23 mouse cellular contexts compared by ENCODE assay signal in genomic region chr19:32680894-32681293, GRCm38 (mm10). TPM values are rescaled to one million over a fixed set of nuclear protein-coding genes. Genes with fewer than 3 reads are reported as not detected.
DNase-seq lines count a peak whose midpoint lies in the region; ATAC-seq lines count a peak whose summit lies in the region.
"Had no signal": no experiment of that assay in that cellular context is flagged by ENCODE, and none has a peak within 500 bp of the region (broad histone marks: within the 10 kb centered on the region; RNA-seq: fewer than 3 reads in every experiment).

No protein-coding gene starts in this region.

- H3K27me3 ChIP-seq in liver, embryonic 16.5 days (ENCODE audit: control insufficient read depth, insufficient read depth, low read depth, low read length) = no peaks in the 10 kb centered on the region
- no peaks in the 10 kb centered on the region for H3K27me3 ChIP-seq in liver, embryonic 11.5 days (replicated peaks; ENCODE audit: control insufficient read depth, insufficient read depth, low read length)
- H3K27me3 ChIP-seq: hindbrain, embryonic 13.5 days; kidney, embryonic 15.5 days; limb, embryonic 13.5 days; midbrain, embryonic 12.5 days had no signal

- peaks cover 8% of the 10 kb centered on the region for H3K36me3 ChIP-seq in liver, embryonic 16.5 days (ENCODE audit: control insufficient read depth, insufficient read depth)
- peaks cover 16% of the 10 kb centered on the region; the same call in 1 of the 2 replicates for H3K36me3 ChIP-seq in liver, embryonic 11.5 days (ENCODE audit: control insufficient read depth, insufficient read depth, low read length)

- no peak for DNase-seq in liver, embryonic 11.5 days (ENCODE audit: low spot score)
- DNase-seq in A20 (ENCODE audit: low read depth, low spot score) = peak; percentile 35
- peak; percentile 46 for DNase-seq in CD4-positive, CD25-positive, alpha-beta regulatory T cell, adult 2 months (ENCODE audit: low read depth, low spot score)
- DNase-seq in layer of hippocampus, adult 18-20 months (ENCODE audit: low spot score in 2 of 2) = no peak
- no peak for DNase-seq in layer of hippocampus, adult 9-10 months (ENCODE audit: low spot score)
- no peak for DNase-seq in embryo, embryonic 10 days (ENCODE audit: low spot score)
- DNase-seq: adrenal gland, adult 8-10 months; cerebellum, adult 2 months; cerebellum, postnatal 36 days; gastrocnemius, postnatal 25 days; heart, postnatal 14 days; layer of hippocampus, postnatal 36 days; lung, embryonic 14.5 days; lung, postnatal 4 days had no signal

- no peak overlapping the region for H3K4me3 ChIP-seq in liver, embryonic 16.5 days (ENCODE audit: low read depth, low read length)
- H3K4me3 ChIP-seq in liver, embryonic 11.5 days (ENCODE audit: low read depth, low read length) = no peak overlapping the region
- H3K4me3 ChIP-seq: heart, embryonic 10.5 days; hindbrain, embryonic 13.5 days; kidney, embryonic 15.5 days; limb, embryonic 13.5 days; midbrain, embryonic 12.5 days had no signal

- H3K27ac ChIP-seq in liver, embryonic 16.5 days (ENCODE audit: low read length) = no peak overlapping the region
- no peak overlapping the region for H3K27ac ChIP-seq in liver, embryonic 11.5 days (ENCODE audit: low read depth, low read length)
- H3K27ac ChIP-seq: heart, embryonic 10.5 days; hindbrain, embryonic 13.5 days; kidney, embryonic 15.5 days; limb, embryonic 13.5 days; midbrain, embryonic 12.5 days had no signal

- H3K4me2 ChIP-seq in liver, embryonic 16.5 days (ENCODE audit: low read depth, low read length) = peak overlapping the region; percentile 25; the same call in 1 of the 2 replicates
- H3K4me2 ChIP-seq in liver, embryonic 11.5 days = no peak overlapping the region
- H3K4me2 ChIP-seq: hindbrain, embryonic 13.5 days; kidney, embryonic 15.5 days; limb, embryonic 13.5 days; lung, embryonic 14.5 days; midbrain, embryonic 12.5 days had no signal

- no peaks in the 10 kb centered on the region for H3K4me1 ChIP-seq in liver, embryonic 16.5 days (ENCODE audit: control insufficient read depth, low read depth, low read length)
- no peaks in the 10 kb centered on the region; the same call in 1 of the 2 replicates for H3K4me1 ChIP-seq in liver, embryonic 11.5 days (replicated peaks; ENCODE audit: control insufficient read depth, insufficient read depth, low read length)
- H3K4me1 ChIP-seq: heart, embryonic 10.5 days; hindbrain, embryonic 13.5 days; kidney, embryonic 15.5 days; limb, embryonic 13.5 days; midbrain, embryonic 12.5 days had no signal

- 70% methylated on average over 2 of the region's 2 CpGs for WGBS in liver, embryonic 16.5 days (ENCODE audit: insufficient replicate concordance)
- 88% methylated on average over 2 of the region's 2 CpGs for WGBS in liver, embryonic 11.5 days

- no peak for ATAC-seq in liver, embryonic 16.5 days (ENCODE audit: low read depth)
- no peak for ATAC-seq in liver, embryonic 11.5 days (replicated peaks; ENCODE audit: low FRiP score)
- ATAC-seq in erythroid progenitor cell, adult 5-6 weeks (replicated peaks; ENCODE audit: low FRiP score, poor library complexity, severe bottlenecking) = peak; percentile 52
- ATAC-seq: forebrain, embryonic 14.5 days; intestine, embryonic 16.5 days had no signal

- no peak overlapping the region for H3K9ac ChIP-seq in liver, embryonic 16.5 days (ENCODE audit: low read depth, low read length)
- H3K9ac ChIP-seq in liver, embryonic 11.5 days (ENCODE audit: low read depth, low read length) = no peak overlapping the region
- H3K9ac ChIP-seq: hindbrain, embryonic 13.5 days; kidney, embryonic 15.5 days; limb, embryonic 13.5 days; lung, embryonic 14.5 days; midbrain, embryonic 12.5 days had no signal

- H3K9me3 ChIP-seq in liver, embryonic 16.5 days (replicated peaks; ENCODE audit: control insufficient read depth, low read length) = no peaks in the 10 kb centered on the region
- H3K9me3 ChIP-seq in liver, embryonic 11.5 days (ENCODE audit: control insufficient read depth, low read length) = no peaks in the 10 kb centered on the region
- H3K9me3 ChIP-seq: heart, embryonic 10.5 days; hindbrain, embryonic 13.5 days; kidney, embryonic 15.5 days; limb, embryonic 13.5 days; midbrain, embryonic 12.5 days had no signal

RNA-seq across cellular contexts. Expression of gene Atad1, which starts 58.7 kb away (rescaled TPM):
- 20.8 and 21.6 TPM in 2 replicates for polyA plus RNA-seq in liver, embryonic 16.5 days (2015; fragmentation: Nextera tagmentation; extraction: Ambion mirVana)
- 58.3 and 58.6 TPM in 2 replicates for polyA plus RNA-seq in liver, embryonic 11.5 days (2014; fragmentation: Nextera tagmentation; extraction: Ambion mirVana)
- 22.6 and 28.5 TPM in 2 replicates for total RNA-seq in erythroid progenitor cell, adult 5-6 weeks (2015; ENCODE audit: low replicate concordance)
- 9.9 and 22.1 TPM in 2 replicates for total RNA-seq in erythroid progenitor cell, adult 5-6 weeks (2017; ENCODE audit: low replicate concordance)
- total RNA-seq in layer of hippocampus, adult 18-20 months (2021) = 100 to 1,000 TPM in 1 of 2 experiments, 10 to 100 TPM in 1; 86.5 to 103 TPM

Comparison
In these comparisons a context has a peak if more than half of its experiments do, and no peak if none do; other contexts are left out.
1. DNase-seq: peak in A20 (single experiment) and CD4-positive, CD25-positive, alpha-beta regulatory T cell, adult 2 months (single experiment); none in liver, embryonic 11.5 days (single experiment), layer of hippocampus, adult 18-20 months (0 of 2), layer of hippocampus, adult 9-10 months (single experiment) and embryo, embryonic 10 days (single experiment).